Mouse (Mus musculus) erythroblast, embryonic 14.5 days (primary cell): ENCODE results near the gene Nek1.

Source experiments
- GATA1 ChIP-seq: IDR thresholded peaks from 2 replicates; pipeline ENCODE4 v1.6.1; 2012; ENCODE audit warnings: low read length, inconsistent platforms, mixed read lengths
- TAL1 ChIP-seq: IDR thresholded peaks from 3 replicates; pipeline ENCODE4 v1.6.1; 2012; ENCODE audit warnings: low read length, inconsistent platforms, mixed read lengths

GRCm38 (mm10) chr8:61041951-61042350 is 49.0 kb downstream of the Nek1 start:
- TF ChIP-seq GATA1 (no peak), TAL1 (no peak)
